Mouse (Mus musculus) embryo, embryonic 11.5 days (tissue): ENCODE measurements at regions not wholly inside any gene's neighbourhood (a gene's known extent, or its start where the extent isn't known, plus 50 kb on each side); places are given as distances from the start of the nearest gene placed in this dataset.
A peak's percentile ranks its signal among the peaks of the same experiment; 100 is the strongest.
"Not testable (repeated sequence)": the region's sequence is repeated elsewhere in the genome, so short reads cannot be mapped to it uniquely, and the experiment has no call there.

Experiments used
- DNase-seq: peaks from one replicate; pipeline ENCODE4 v3.0.0-alpha.2; 2012; ENCODE audit warnings: low read depth, low spot score

GRCm38 (mm10) chr5:3141841-3142240 is 199.4 kb upstream of the Cdk6 start:
- not testable (repeated sequence) for DNase-seq

GRCm38 (mm10) chr5:3146544-3147295 is 194.6 kb upstream of the Cdk6 start:
- not testable (repeated sequence) for DNase-seq

- DNase-seq: not testable (repeated sequence)
Measured at GRCm38 (mm10) chr5:3149886-3150285, 191.4 kb upstream of the Cdk6 start.

- DNase-seq: not testable (repeated sequence)
Measured at GRCm38 (mm10) chr5:3150766-3151165, 190.5 kb upstream of the Cdk6 start.

GRCm38 (mm10) chr5:3151534-3152148 is 189.6 kb upstream of the Cdk6 start:
- not testable (repeated sequence) for DNase-seq

- DNase-seq: not testable (repeated sequence)
Measured at GRCm38 (mm10) chr5:3152149-3152865, 189.0 kb upstream of the Cdk6 start.

- not testable (repeated sequence) for DNase-seq
Measured at GRCm38 (mm10) chr5:3165511-3165910, 175.8 kb upstream of the Cdk6 start.

GRCm38 (mm10) chr5:3166496-3166895 is 174.8 kb upstream of the Cdk6 start:
- DNase-seq: not testable (repeated sequence)

- DNase-seq: not testable (repeated sequence)
Measured at GRCm38 (mm10) chr5:3193592-3193991, 147.7 kb upstream of the Cdk6 start.

- peak; percentile 4 for DNase-seq
Measured at GRCm38 (mm10) chr5:3197952-3198841, 143.1 kb upstream of the Cdk6 start.

GRCm38 (mm10) chr5:3198869-3199550 is 142.3 kb upstream of the Cdk6 start:
- DNase-seq: not testable (repeated sequence)

GRCm38 (mm10) chr5:3206160-3206559 is 135.1 kb upstream of the Cdk6 start:
- not testable (repeated sequence) for DNase-seq

GRCm38 (mm10) chr5:3208293-3208692 is 133.0 kb upstream of the Cdk6 start:
- not testable (repeated sequence) for DNase-seq

- no peak for DNase-seq
Measured at GRCm38 (mm10) chr5:3211284-3211683, 130.0 kb upstream of the Cdk6 start.

- no peak for DNase-seq
Measured at GRCm38 (mm10) chr5:3216053-3216452, 125.2 kb upstream of the Cdk6 start.

- DNase-seq: no peak
Measured at GRCm38 (mm10) chr5:3219230-3219629, 122.1 kb upstream of the Cdk6 start.

- DNase-seq: no peak
Measured at GRCm38 (mm10) chr5:3219770-3220169, 121.5 kb upstream of the Cdk6 start.

- DNase-seq: not testable (repeated sequence)
Measured at GRCm38 (mm10) chr5:3223819-3224218, 117.5 kb upstream of the Cdk6 start.

GRCm38 (mm10) chr5:3224392-3225054 is 116.8 kb upstream of the Cdk6 start:
- not testable (repeated sequence) for DNase-seq

- not testable (repeated sequence) for DNase-seq
Measured at GRCm38 (mm10) chr5:3225358-3225757, 115.9 kb upstream of the Cdk6 start.
